Mouse (Mus musculus) R1 (cell line): ENCODE results near the gene Ep300.
"Not testable (repeated sequence)": the region's sequence is repeated elsewhere in the genome, so short reads cannot be mapped to it uniquely, and the experiment has no call there.

Source experiments
- DNase-seq: peaks from one replicate; pipeline ENCODE4 v3.0.0-alpha.2; 2018; ENCODE audit warnings: low read depth, low spot score

Gene Ep300

GRCm38 (mm10) chr15:81594146-81594696 is 9.1 kb downstream of the Ep300 start:
- no peak for DNase-seq

GRCm38 (mm10) chr15:81598742-81599141 is 13.6 kb downstream of the Ep300 start:
- not testable (repeated sequence) for DNase-seq

- no peak for DNase-seq
Observed at GRCm38 (mm10) chr15:81605241-81605640, 20.1 kb downstream of the Ep300 start.

GRCm38 (mm10) chr15:81606634-81607033 is 21.5 kb downstream of the Ep300 start:
- DNase-seq: peak; percentile 72

GRCm38 (mm10) chr15:81649516-81650455 is 64.6 kb downstream of the Ep300 start:
- no peak for DNase-seq

- no peak for DNase-seq
Observed at GRCm38 (mm10) chr15:81650636-81651035, 65.5 kb downstream of the Ep300 start.

GRCm38 (mm10) chr15:81661701-81662100 is 76.5 kb downstream of the Ep300 start:
- peak; percentile 77 for DNase-seq

GRCm38 (mm10) chr15:81663281-81663680 is 78.1 kb downstream of the Ep300 start:
- peak; percentile 94 for DNase-seq

- peak; percentile 97 for DNase-seq
Observed at GRCm38 (mm10) chr15:81663697-81664561, 78.8 kb downstream of the Ep300 start, which contains the start of gene L3mbtl2. Gene L3mbtl2 (plus strand): TSS chr15:81663889.

- peak; percentile 79 for DNase-seq
Observed at GRCm38 (mm10) chr15:81666957-81667356, 81.8 kb downstream of the Ep300 start.

- DNase-seq: peak; percentile 84
Observed at GRCm38 (mm10) chr15:81670231-81670640, 85.1 kb downstream of the Ep300 start.

GRCm38 (mm10) chr15:81676637-81677036 is 91.5 kb downstream of the Ep300 start:
- no peak for DNase-seq

GRCm38 (mm10) chr15:81680301-81680805 is 95.2 kb downstream of the Ep300 start:
- peak; percentile 56 for DNase-seq

GRCm38 (mm10) chr15:81693366-81693966 is 108.3 kb downstream of the Ep300 start:
- DNase-seq: peak; percentile 62

- peak; percentile 88 for DNase-seq
Observed at GRCm38 (mm10) chr15:81693967-81694881, 109.1 kb downstream of the Ep300 start.

- DNase-seq: no peak
Observed at GRCm38 (mm10) chr15:81694891-81695290, 109.7 kb downstream of the Ep300 start.

GRCm38 (mm10) chr15:81697175-81697574 is 112.0 kb downstream of the Ep300 start, which contains the start of gene Chadl:
Gene Chadl (minus strand): TSS chr15:81697287.
- no peak for DNase-seq

GRCm38 (mm10) chr15:81697847-81698246 is 112.7 kb downstream of the Ep300 start:
- DNase-seq: peak; percentile 80

- DNase-seq: no peak
Observed at GRCm38 (mm10) chr15:81698532-81698931, 113.4 kb downstream of the Ep300 start.

GRCm38 (mm10) chr15:81700161-81700560 is 115.0 kb downstream of the Ep300 start:
- peak; percentile 46 for DNase-seq
